Mouse (Mus musculus) heart, adult 2 months (tissue): ENCODE results near the gene Olfr1371. TPM values are rescaled to one million over a fixed set of nuclear protein-coding genes. Genes with fewer than 3 reads are reported as not detected.

ENCODE experiments used
- DNase-seq, 2 experiments: peaks; one replicate each; pipeline ENCODE4 v3.0.0; 2021
- H3K27ac ChIP-seq: fragments of 200-600 bp; 2 replicates; pipeline ENCODE4 v1.8.1; 2022
- H3K27me3 ChIP-seq: fragments of 200-500 bp; 2 replicates; pipeline ENCODE4 v1.6.1; 2012; ENCODE audit warnings: mild to moderate bottlenecking, low read length, inconsistent platforms, mixed read lengths; ENCODE audit not compliant: control insufficient read depth, insufficient read depth
- H3K36me3 ChIP-seq: fragments of 200-500 bp; 2 replicates; pipeline ENCODE4 v1.6.1; 2012; ENCODE audit warnings: low read length, inconsistent platforms; ENCODE audit not compliant: control insufficient read depth, insufficient read depth
- H3K4me1 ChIP-seq: fragments of 200-500 bp; 2 replicates; pipeline ENCODE4 v1.6.1; 2011; ENCODE audit warnings: low read length; ENCODE audit not compliant: control insufficient read depth, insufficient read depth
- H3K4me3 ChIP-seq: fragments of 200-600 bp; 2 replicates; pipeline ENCODE4 v1.8.1; 2022
- H3K79me2 ChIP-seq: fragments of 200-500 bp; replicated peaks from 2 replicates; pipeline ENCODE4 v1.6.1; 2012; ENCODE audit warnings: mild to moderate bottlenecking, inconsistent platforms, low read length, moderate library complexity, mixed read lengths; ENCODE audit not compliant: control insufficient read depth, insufficient read depth
- H3K9ac ChIP-seq: fragments of 200-500 bp; 2 replicates; pipeline ENCODE4 v1.6.1; 2012; ENCODE audit warnings: low read depth, mild to moderate bottlenecking, control low read depth, inconsistent platforms, low read length, mixed read lengths
- CTCF ChIP-seq: fragments of 200-600 bp; IDR thresholded peaks from 2 replicates; pipeline ENCODE4 v1.8.1; 2022; ENCODE audit warnings: antibody characterized with exemption, mild to moderate bottlenecking, moderate library complexity
- EP300 ChIP-seq: fragments of 200-500 bp; IDR thresholded peaks from 2 replicates; pipeline ENCODE4 v1.6.1; 2011; ENCODE audit warnings: low read depth, low read length, control low read depth; ENCODE audit not compliant: insufficient read depth
- POLR2A ChIP-seq: fragments of 200-500 bp; IDR thresholded peaks from 2 replicates; pipeline ENCODE4 v1.6.1; 2011; ENCODE audit warnings: mild to moderate bottlenecking, low read depth, low read length, control low read depth; ENCODE audit not compliant: insufficient read depth
- WGBS: fragments of 180-500 bp; shearing (Covaris S2); methylation state at CpG from one replicate; pipeline ENCODE4 v1.1.7; 2018; 5-methylcytosine and 5-hydroxymethylcytosine counted together
- intact Hi-C: fragments of 180-260 bp; cut with DNase I; formaldehyde crosslinking; loops from one replicate; pipeline ENCODE4 v1.15.1; 2025
- polyA plus RNA-seq: library from polyadenylated mRNA; depleted of rRNA; stranded (reverse); fragments of >200 nt; gene quantifications from 2 replicates; pipeline ENCODE4 v1.2.3, GENCODE M21; 2012
- total RNA-seq, 2 experiments: library from RNA; stranded (reverse); gene quantifications; 2 replicates each; pipeline ENCODE4 v1.2.3; 2021

Olfr1371 gene
- total and polyA plus RNA-seq, 3 experiments, result not detected

- no peak overlapping the region for H3K9ac ChIP-seq
- intact Hi-C loops, result no loop called here
- whole genome bisulfite sequencing, result 92% methylated on average over 8 of the region's 8 CpGs
Measured at GRCm38 (mm10) chr11:52255077-52255476, 41.3 kb upstream of the Olfr1371 start.

GRCm38 (mm10) chr11:52253674-52254375 lies 40.0 kb upstream of the Olfr1371 start:
- H3K4me1 ChIP-seq, result peaks cover 5% of the 10 kb centered on the region
- H3K9ac ChIP-seq, result no peak overlapping the region
- DNase-seq, result peak; percentile 68 to 70
- H3K36me3 ChIP-seq, result no peaks in the 10 kb centered on the region
- no peak overlapping the region for H3K27ac ChIP-seq
- no peaks in the 10 kb centered on the region for H3K79me2 ChIP-seq
- intact Hi-C loops, result loop anchor here (1.0 kb wide), 2 partner anchors 43 to 89 kb away; no protein-coding TSS in a partner anchor
- TF ChIP-seq CTCF (peak; percentile 96), EP300 (peak; percentile 80), POLR2A (no peak)
- 62% methylated on average over 11 of the region's 11 CpGs for WGBS
- H3K27me3 ChIP-seq, result no peaks in the 10 kb centered on the region
- H3K4me3 ChIP-seq, result no peak overlapping the region

More at GRCm38 (mm10) chr11:52255077-52255476, 41.3 kb upstream of the Olfr1371 start:
- no peaks in the 10 kb centered on the region for H3K27me3 ChIP-seq
- H3K27ac ChIP-seq, result no peak overlapping the region
- TF ChIP-seq CTCF (no peak), POLR2A (no peak), EP300 (no peak)
- no peaks in the 10 kb centered on the region for H3K36me3 ChIP-seq
- peaks cover 5% of the 10 kb centered on the region for H3K4me1 ChIP-seq
- H3K79me2 ChIP-seq, result no peaks in the 10 kb centered on the region
- no peak overlapping the region for H3K4me3 ChIP-seq
- no peak for DNase-seq

DNA sequence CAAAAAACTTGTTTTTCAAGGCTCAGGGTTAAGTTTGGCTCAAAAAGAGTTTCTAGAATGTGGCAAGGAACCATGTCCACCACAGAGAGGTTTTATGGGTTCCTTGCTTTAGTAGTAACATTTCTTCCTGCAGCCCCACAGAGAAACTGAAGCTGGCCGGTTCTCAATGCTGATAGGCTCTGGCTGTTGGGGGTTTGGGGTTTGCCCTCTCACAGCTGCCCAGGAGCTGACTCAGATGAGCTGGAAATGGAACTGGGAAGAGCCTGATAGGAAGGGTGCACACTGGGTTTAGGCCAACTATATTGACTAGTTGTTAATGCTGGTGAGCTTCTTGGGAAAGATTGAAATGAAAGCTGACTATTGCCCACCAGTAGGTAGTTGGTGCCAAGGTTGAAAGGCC lies 38.9 kb upstream of the Olfr1371 start:
- H3K9ac ChIP-seq, result no peak overlapping the region
- DNase-seq, result no peak
- no peak overlapping the region for H3K27ac ChIP-seq
- WGBS, result 56% methylated on average over 1 of the region's 1 CpGs
- H3K4me3 ChIP-seq, result no peak overlapping the region
- peaks cover 5% of the 10 kb centered on the region for H3K4me1 ChIP-seq
- no peaks in the 10 kb centered on the region for H3K36me3 ChIP-seq
- no peaks in the 10 kb centered on the region for H3K79me2 ChIP-seq
- TF ChIP-seq POLR2A, result no peak
- no peak for TF ChIP-seq EP300
- no peak for TF ChIP-seq CTCF
- H3K27me3 ChIP-seq, result no peaks in the 10 kb centered on the region
- intact Hi-C loops, result no loop called here

DNA sequence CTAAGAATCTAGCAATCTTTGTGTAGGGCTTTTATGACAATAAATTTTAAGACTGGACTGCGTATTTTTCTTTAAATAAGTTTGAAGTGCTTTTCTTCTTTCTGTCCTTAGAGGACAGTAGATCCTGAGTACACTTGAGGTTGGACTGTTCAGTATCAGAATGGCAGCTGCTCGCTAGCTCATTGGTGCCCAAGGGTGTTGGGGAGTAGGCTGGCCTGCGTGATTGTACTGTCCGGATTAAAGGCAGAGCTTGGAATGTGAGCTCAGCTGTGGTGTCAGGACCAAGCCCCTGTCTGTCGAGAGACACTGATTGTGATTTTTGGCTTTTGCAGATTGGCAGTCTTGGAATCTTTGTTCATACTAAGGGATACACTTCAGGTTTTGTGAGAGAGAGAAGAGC lies 38.0 kb upstream of the Olfr1371 start:
- Histone ChIP-seq H3K4me1 (peaks cover 5% of the 10 kb centered on the region), H3K36me3 (no peaks in the 10 kb centered on the region), H3K79me2 (no peaks in the 10 kb centered on the region), H3K27ac (no peak overlapping the region), H3K9ac (no peak overlapping the region), H3K4me3 (no peak overlapping the region), H3K27me3 (no peaks in the 10 kb centered on the region)
- DNase-seq, result no peak
- TF ChIP-seq CTCF, result no peak
- no peak for TF ChIP-seq EP300
- TF ChIP-seq POLR2A, result no peak
- intact Hi-C loops, result no loop called here
- WGBS, result 55% methylated on average over 5 of the region's 5 CpGs

- H3K9ac ChIP-seq, result no peak overlapping the region
- no peaks in the 10 kb centered on the region for H3K27me3 ChIP-seq
- WGBS, result 97% methylated on average over 2 of the region's 2 CpGs
- intact Hi-C loops, result no loop called here
- H3K4me3 ChIP-seq, result no peak overlapping the region
- no peak overlapping the region for H3K27ac ChIP-seq
- peaks cover 5% of the 10 kb centered on the region for H3K4me1 ChIP-seq
- no peak for DNase-seq
- H3K36me3 ChIP-seq, result no peaks in the 10 kb centered on the region
- TF ChIP-seq CTCF (no peak), EP300 (no peak), POLR2A (no peak)
- H3K79me2 ChIP-seq, result no peaks in the 10 kb centered on the region
Measured at GRCm38 (mm10) chr11:52249452-52249851, 35.7 kb upstream of the Olfr1371 start.

DNA sequence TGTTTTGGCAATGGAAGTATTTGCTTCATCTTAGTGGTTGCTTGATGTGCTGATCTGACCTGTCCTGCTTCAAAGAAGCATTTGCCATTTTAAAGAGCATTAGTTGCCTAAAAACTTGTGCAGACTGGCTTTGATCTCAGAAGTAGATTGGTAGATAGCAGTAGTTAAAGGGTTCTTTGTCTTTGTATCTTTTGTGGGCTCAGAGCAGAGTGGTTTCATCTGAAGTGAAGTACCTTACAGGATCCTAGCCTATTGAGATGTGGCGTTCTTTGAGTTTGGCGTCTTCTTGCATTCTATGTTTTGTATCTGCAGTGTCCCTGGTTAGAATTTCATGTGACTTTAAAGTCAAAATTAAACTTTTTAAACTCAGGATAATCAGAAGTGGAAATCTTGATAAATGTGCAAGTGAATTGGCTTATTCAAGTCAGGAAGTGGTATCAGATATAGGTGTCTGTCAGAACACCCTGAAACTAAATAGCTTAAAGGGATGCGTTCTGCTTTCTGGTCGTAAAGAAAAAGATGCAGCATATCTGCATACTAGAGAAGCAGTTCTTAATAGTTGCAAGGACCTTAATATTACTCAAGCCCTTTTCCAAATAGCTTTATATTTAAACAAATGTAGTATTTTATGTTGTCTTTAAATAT lies 27.2 kb upstream of the Olfr1371 start:
- peaks cover 4% of the 10 kb centered on the region; the same call in 1 of the 2 replicates for H3K79me2 ChIP-seq
- H3K4me1 ChIP-seq, result no peaks in the 10 kb centered on the region; the same call in 1 of the 2 replicates
- no peak for TF ChIP-seq CTCF
- TF ChIP-seq EP300, result no peak
- TF ChIP-seq POLR2A, result no peak
- no peak for DNase-seq
- 85% methylated on average over 4 of the region's 4 CpGs for WGBS
- no peak overlapping the region for H3K9ac ChIP-seq
- H3K27ac ChIP-seq, result no peak overlapping the region
- peaks cover 16% of the 10 kb centered on the region for H3K36me3 ChIP-seq
- H3K27me3 ChIP-seq, result no peaks in the 10 kb centered on the region
- H3K4me3 ChIP-seq, result no peak overlapping the region
- intact Hi-C loops, result no loop called here
